Mouse (Mus musculus) left cerebral cortex, postnatal 25 days (tissue): ENCODE measurements around the gene Rfc1. TPM values are rescaled to one million over a fixed set of nuclear protein-coding genes. Genes with fewer than 3 reads are reported as not detected.

Experiments used
- DNase-seq, 2 experiments: peaks; one replicate each; pipeline ENCODE4 v3.0.0; 2022; ENCODE audit warnings: low spot score in 2 of 2, mixed read lengths in 1 of 2
- intact Hi-C: fragments of 180-260 bp; cut with DNase I; formaldehyde crosslinking; loops from one replicate; pipeline ENCODE4 v1.15.1; 2025
- total RNA-seq, 2 experiments: library from RNA; stranded (reverse); gene quantifications; 2 replicates each; pipeline ENCODE4 v1.2.3; 2021

Rfc1 gene
- total RNA-seq = 10 to 100 TPM; 27.8 to 30.3 TPM

DNA sequence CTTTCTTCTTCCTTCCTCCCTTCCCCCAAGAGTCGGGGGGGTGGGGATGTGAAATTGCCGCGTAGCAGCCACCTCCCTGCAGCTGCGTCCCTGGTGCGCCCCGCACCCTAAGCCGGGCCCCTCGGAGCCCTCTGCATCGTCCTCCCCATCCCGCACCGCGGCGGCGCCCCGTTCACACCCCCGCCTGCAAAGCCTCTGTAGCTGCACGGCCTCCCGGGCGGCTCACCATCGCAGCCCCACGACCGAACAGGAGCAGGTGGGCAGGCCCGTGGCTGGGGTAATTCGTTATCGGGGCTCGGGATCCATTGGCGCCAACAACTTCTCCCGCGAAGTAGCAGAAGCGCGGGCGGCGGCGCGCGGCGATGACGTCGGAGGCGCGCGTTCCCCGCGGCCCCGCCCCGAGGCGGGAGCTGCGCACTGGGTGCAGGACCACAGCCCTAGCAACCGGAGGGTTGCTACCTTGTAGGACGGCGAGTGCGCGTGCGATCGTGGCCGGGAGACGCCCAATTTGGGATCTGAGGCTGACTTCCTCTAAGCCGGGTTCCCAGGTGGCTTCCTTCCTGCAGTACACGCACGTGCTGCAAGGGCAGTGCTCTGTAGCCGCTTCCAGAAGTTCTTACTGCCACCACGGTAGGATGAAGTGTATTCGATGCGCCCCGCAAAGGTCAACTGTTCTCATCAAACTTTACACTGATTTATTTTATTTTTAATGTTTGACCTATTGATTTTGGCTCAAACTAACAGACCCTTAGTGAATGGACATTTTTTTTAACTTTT, at the start of gene Rfc1:
Rfc1 (minus strand) TSS at position 373 of the 777 bp plus-strand sequence.
- DNase-seq = peak; percentile 92 to 93
- intact Hi-C loops = loop anchor here (1.0 kb wide), 1 partner anchor 56 kb away; the partner anchor contains the start of genes Lias and Rpl9

- DNase-seq = no peak
- intact Hi-C loops = no loop called here
Observed at GRCm38 (mm10) chr5:65374746-65375145, 39.3 kb upstream of the Rfc1 start.

DNA sequence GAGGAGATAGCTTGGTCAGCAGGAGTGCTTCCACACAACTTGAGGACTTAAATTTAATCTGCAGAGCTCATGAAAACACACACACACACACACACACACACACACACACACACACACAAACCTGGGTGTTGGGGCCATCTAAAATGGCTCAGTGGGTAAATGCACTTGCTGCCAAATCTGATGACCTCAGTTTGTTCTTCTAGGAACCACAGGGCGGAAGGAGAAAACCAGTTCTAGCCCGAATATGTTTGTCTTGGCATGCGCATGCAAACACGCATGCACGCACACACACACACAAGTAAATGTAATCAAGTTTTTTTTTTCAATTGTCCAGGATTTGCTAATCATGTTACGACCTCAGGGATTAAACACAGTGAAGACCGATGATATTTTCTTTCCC, 36.1 kb upstream of the Rfc1 start:
- intact Hi-C loops = no loop called here

DNA sequence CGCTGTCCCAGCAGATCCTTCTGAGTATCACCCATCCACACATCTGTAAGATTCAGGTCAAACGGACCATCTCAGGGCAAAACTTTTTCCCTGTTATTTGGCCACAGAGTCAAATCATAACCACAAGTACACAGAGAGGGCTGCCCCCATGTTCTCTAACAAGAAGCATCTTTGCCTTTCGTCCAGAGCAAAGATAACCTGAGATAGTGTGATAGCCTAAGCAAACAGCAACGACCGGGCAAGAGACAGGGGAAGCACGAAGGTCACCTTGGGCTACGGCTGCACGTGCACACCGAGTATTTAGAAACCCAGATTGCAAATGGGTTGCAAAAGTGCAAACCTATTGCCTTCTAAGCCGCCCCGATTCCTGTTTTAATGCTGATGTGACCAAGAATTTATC, 32.4 kb upstream of the Rfc1 start:
- intact Hi-C loops = no loop called here
- DNase-seq = no peak

More for the DNA sequence above, 36.1 kb upstream of the Rfc1 start:
- no peak for DNase-seq

- no peak for DNase-seq
- intact Hi-C loops = no loop called here
Observed at GRCm38 (mm10) chr5:65357771-65358170, 22.3 kb upstream of the Rfc1 start.

DNA sequence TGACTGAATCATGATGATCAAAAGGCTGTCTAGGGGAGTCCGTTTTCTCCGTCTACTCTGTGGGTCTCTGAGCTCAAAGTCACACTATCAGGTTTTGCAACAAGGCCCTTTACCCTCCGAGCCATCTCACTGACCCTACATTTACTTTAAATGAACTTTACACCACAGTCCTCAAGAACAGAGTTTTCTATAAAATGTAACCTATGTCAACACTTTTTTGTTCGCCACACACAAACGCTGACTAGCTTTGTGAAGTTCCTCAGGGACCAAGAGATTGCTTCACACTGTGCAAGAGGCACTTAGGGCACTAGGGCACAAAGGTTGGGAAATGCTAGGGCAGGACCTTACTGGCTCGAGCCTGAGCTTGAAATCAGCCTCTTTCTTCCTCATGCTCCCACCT, 21.4 kb upstream of the Rfc1 start:
- intact Hi-C loops = no loop called here
- DNase-seq = no peak

DNA sequence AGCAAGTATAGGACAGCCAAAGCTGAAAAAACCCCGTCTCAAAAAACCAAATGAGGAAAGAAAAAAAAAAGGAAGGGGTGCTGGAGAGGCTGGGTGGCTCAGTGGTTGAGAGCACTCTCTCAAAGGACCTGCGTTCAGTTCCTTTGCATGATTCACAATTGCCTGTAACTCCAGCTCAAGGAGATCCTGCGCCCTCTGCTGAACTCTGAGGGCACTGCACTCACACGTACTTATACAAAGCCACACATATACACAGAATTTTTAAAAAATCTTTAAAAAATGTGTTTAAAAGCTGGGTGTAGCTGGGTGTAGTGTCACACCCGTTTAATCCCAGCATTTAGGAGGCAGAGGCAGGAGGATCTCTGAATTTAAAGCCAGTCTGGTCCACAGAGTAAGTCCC, 19.5 kb upstream of the Rfc1 start:
- intact Hi-C loops = no loop called here
- no peak for DNase-seq

GRCm38 (mm10) chr5:65354097-65354496, 18.6 kb upstream of the Rfc1 start:
- no peak for DNase-seq
- intact Hi-C loops = no loop called here

- no peak for DNase-seq
- intact Hi-C loops = no loop called here
Observed at GRCm38 (mm10) chr5:65350508-65350907, 15.0 kb upstream of the Rfc1 start.

- intact Hi-C loops = no loop called here
- no peak for DNase-seq
Observed at GRCm38 (mm10) chr5:65348168-65348567, 12.7 kb upstream of the Rfc1 start, which contains the start of gene Klb. TSS of gene Klb (plus strand) at chr5:65348314.

DNA sequence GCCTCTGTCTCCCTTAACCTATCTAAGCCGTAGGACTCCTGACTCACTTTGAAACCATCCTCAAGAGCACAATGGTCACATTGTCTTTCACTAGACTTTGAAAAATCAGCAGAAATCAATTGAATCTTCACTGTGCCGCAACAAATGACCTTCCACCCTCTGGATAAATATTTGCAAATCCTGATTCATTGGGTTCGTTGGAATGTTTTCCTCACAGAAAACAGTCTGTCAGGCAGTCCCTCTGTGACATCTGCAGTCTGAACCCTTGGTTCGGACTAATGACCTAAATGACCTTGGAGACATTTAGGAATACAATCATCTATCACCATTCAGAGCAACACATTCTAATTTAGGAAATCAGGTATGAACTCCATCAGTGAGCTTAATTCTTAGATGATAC, 4.7 kb upstream of the Rfc1 start:
- intact Hi-C loops = no loop called here

DNA sequence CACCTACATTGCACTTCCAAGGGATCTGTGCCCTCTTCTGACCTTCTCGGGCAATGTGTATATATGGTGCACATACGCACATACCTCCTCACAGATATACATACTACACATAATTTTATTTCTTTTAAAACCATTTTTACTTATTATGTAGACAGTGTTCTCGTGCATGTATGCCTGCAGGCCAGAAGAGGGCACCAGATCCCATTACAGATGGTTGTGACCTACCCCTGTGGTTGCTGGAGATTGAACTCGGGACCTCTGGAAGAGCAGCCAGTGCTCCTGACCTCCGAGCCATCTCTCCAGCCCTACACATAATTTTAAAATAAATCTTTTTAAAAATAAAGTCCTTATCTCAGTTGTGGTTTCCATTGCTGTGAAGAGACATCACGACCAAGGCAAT, 2.9 kb upstream of the Rfc1 start:
- intact Hi-C loops = no loop called here
- no peak for DNase-seq

More for the DNA sequence above, 4.7 kb upstream of the Rfc1 start:
- DNase-seq = no peak

- no peak for DNase-seq
- intact Hi-C loops = no loop called here
Observed at GRCm38 (mm10) chr5:65336075-65336355, 545 bp upstream of the Rfc1 start.

GRCm38 (mm10) chr5:65334788-65335187, 682 bp downstream of the Rfc1 start:
- intact Hi-C loops = loop anchor here (1.0 kb wide), 1 partner anchor 57 kb away; the partner anchor contains the start of genes Lias and Rpl9
- DNase-seq = no peak

DNA sequence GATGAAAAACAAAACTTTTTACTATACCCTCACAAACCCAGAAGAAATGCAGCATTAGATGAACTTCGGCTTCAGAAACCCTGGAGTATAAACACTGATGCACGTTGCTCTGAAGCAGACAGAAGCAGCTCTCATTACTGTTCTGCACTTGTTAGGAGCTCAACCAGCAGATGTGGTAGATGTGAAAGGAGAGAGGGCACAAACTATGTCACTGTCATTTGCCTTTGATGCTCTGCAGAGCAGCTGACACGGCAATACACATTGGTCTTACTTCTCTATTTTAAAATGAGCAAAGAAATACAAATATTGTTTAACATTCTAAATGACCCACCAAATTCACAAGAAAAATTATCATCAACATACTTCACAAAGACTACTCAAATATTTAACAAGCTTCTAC, 5.5 kb downstream of the Rfc1 start:
- intact Hi-C loops = no loop called here
- DNase-seq = no peak

DNA sequence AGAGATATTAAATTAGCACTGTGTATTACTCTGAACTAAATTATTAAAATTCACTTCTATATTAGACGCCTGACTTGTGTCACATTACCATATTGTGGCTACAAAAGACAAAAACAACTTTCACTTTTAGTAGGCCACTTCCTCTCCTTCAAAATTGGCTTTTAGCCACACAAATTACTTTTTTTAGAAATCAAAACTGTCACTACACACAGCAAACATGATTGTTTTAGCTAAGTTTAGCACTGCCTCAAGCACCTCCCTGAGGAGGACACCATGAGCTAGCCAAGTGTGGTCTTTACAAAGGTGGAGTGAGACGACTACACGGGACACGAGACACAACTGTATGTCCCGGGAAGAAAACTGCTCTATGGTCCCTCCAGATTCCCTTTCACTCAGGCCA, 9.3 kb downstream of the Rfc1 start:
- DNase-seq = no peak
- intact Hi-C loops = no loop called here

GRCm38 (mm10) chr5:65324758-65325355, 10.6 kb downstream of the Rfc1 start:
- no peak for DNase-seq
- intact Hi-C loops = no loop called here

GRCm38 (mm10) chr5:65324271-65324670, 11.2 kb downstream of the Rfc1 start:
- intact Hi-C loops = no loop called here
- no peak for DNase-seq

DNA sequence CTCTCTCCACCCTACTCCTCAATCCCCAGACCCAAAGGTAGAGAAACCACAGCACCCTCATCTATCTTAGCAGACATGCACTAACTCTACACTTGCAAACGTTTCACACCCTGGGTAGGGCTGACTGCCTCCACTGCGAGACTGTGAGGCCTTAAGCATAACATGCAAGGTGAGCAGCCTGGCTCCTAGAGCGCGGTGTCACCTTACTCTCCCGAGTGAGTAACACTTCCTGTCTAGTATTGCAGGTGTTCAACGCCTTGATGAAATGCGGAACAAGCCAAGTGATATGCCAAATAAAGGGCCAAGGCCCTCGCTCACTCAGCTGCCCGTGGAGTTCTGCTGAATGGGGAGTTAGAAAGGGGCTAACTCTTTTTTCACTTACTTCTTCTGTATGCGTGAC, 13.3 kb downstream of the Rfc1 start:
- intact Hi-C loops = no loop called here
- DNase-seq = no peak

- intact Hi-C loops = no loop called here
Observed at GRCm38 (mm10) chr5:65319176-65319575, 16.3 kb downstream of the Rfc1 start.

GRCm38 (mm10) chr5:65308866-65309265, 26.6 kb downstream of the Rfc1 start:
- DNase-seq = no peak
- intact Hi-C loops = no loop called here

More at GRCm38 (mm10) chr5:65319176-65319575, 16.3 kb downstream of the Rfc1 start:
- no peak for DNase-seq
